Mouse (Mus musculus) kidney, postnatal 0 days (tissue): ENCODE measurements around the gene Gm8232. TPM values are rescaled to one million over a fixed set of nuclear protein-coding genes. Genes with fewer than 3 reads are reported as not detected.
"Not testable (repeated sequence)": the region's sequence is repeated elsewhere in the genome, so short reads cannot be mapped to it uniquely, and the experiment has no call there.

ENCODE experiments used
- ATAC-seq: fragments of 200-750 bp; cut with Nextera tagmentation; replicated peaks from 2 replicates; pipeline ENCODE4 v1.8.0; 2017; ENCODE audit warnings: low read depth, moderate number of reproducible peaks, moderate TSS enrichment, moderate library complexity; ENCODE audit not compliant: low FRiP score
- DNase-seq: peaks from one replicate; pipeline ENCODE4 v3.0.0-alpha.2; 2016; ENCODE audit warnings: low spot score
- H3K27ac ChIP-seq: fragments of 300-500 bp; sonication (generic); 2 replicates; pipeline ENCODE4 v1.5.1; 2014; ENCODE audit warnings: mild to moderate bottlenecking
- H3K27me3 ChIP-seq: fragments of 300-500 bp; sonication (generic); 2 replicates; pipeline ENCODE4 v1.6.1; 2014; ENCODE audit warnings: low read length, mixed read lengths; ENCODE audit not compliant: insufficient read depth
- H3K36me3 ChIP-seq: fragments of 300-500 bp; sonication (generic); 2 replicates; pipeline ENCODE4 v1.6.1; 2014; ENCODE audit warnings: low read length, mixed read lengths; ENCODE audit not compliant: insufficient read depth
- H3K4me1 ChIP-seq: fragments of 300-500 bp; sonication (generic); replicated peaks from 2 replicates; pipeline ENCODE4 v1.6.1; 2014; ENCODE audit warnings: antibody characterized with exemption, low read length, mixed read lengths; ENCODE audit not compliant: insufficient read depth
- H3K4me2 ChIP-seq: fragments of 300-500 bp; sonication (generic); 2 replicates; pipeline ENCODE4 v1.6.1; 2014; ENCODE audit warnings: mild to moderate bottlenecking, low read length, moderate library complexity, mixed read lengths
- H3K4me3 ChIP-seq: fragments of 300-500 bp; sonication (generic); replicated peaks from 2 replicates; pipeline ENCODE4 v1.5.1; 2014; ENCODE audit warnings: low read depth, low read length
- H3K9ac ChIP-seq: fragments of 300-500 bp; sonication (generic); 2 replicates; pipeline ENCODE4 v1.6.1; 2014; ENCODE audit warnings: low read depth, low read length
- H3K9me3 ChIP-seq: fragments of 300-500 bp; sonication (generic); replicated peaks from 2 replicates; pipeline ENCODE4 v1.6.1; 2016; ENCODE audit warnings: low read length, inconsistent platforms, mixed read lengths
- WGBS: fragments of 180-500 bp; shearing (Covaris S2); extraction: QIAGEN DNeasy Blood & Tissue Kit; methylation state at CpG from one replicate; pipeline ENCODE4 v1.1.7; 2014; 5-methylcytosine and 5-hydroxymethylcytosine counted together
- polyA plus RNA-seq: library from polyadenylated mRNA; unstranded; fragments of >200 nt; fragmentation: Nextera tagmentation; extraction: Ambion mirVana; gene quantifications from 2 replicates; pipeline ENCODE4 v1.2.1, GENCODE M21; 2015

The Gm8232 gene
- polyA plus RNA-seq = not detected in 2 replicates

DNA sequence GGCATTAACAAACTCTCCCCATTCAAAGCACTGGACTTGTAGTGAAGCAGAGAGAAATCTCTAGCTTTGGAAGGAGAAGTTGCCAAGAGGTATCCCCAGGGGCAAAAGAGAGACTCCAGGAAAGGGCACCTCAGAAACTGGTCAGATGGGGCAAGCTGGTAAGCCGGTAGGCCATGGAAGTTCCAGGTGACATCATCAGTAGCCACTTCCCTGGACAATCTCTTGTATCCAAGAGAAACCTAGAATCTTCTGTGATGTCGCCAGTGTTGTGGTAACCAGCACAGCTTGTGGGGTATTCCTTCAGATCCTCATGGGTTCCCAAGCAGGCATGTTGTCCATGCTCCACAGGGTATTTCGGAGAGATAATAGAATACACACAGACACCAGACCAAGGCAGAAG, at the start of gene Gm8232:
TSS of gene Gm8232 (plus strand) at position 301 of the 400 bp plus-strand sequence.
- not testable (repeated sequence) for H3K4me1 ChIP-seq, H3K4me3 ChIP-seq, H3K27me3 ChIP-seq, H3K36me3 ChIP-seq, H3K27ac ChIP-seq, ATAC-seq, H3K4me2 ChIP-seq, DNase-seq, H3K9ac ChIP-seq, H3K9me3 ChIP-seq
- WGBS = 82% methylated on average over 3 of the region's 3 CpGs

GRCm38 (mm10) chr14:44384233-44384632, 49.2 kb upstream of the Gm8232 start:
- ATAC-seq, H3K27me3 ChIP-seq, H3K4me1 ChIP-seq, H3K36me3 ChIP-seq, H3K4me3 ChIP-seq, H3K4me2 ChIP-seq, H3K9ac ChIP-seq, H3K27ac ChIP-seq, H3K9me3 ChIP-seq, DNase-seq: not testable (repeated sequence)
- 80% methylated on average over 4 of the region's 4 CpGs for WGBS

GRCm38 (mm10) chr14:44410588-44410987, 22.8 kb upstream of the Gm8232 start, which contains the start of gene Gm3371:
Gene Gm3371, minus strand, starts transcription at chr14:44410688.
- not testable (repeated sequence) for H3K9me3 ChIP-seq, H3K36me3 ChIP-seq, H3K4me3 ChIP-seq, H3K27me3 ChIP-seq, DNase-seq, H3K4me2 ChIP-seq, H3K27ac ChIP-seq, H3K9ac ChIP-seq, ATAC-seq, H3K4me1 ChIP-seq
- no CpG with 5 or more reads among the region's 2 CpGs for WGBS

Other genes starting within 250 kb of the Gm8232 start
- gene Gm8212, start 236.0 kb upstream of the Gm8232 start, polyA plus RNA-seq = not detected in 2 replicates
- gene 4930503E14Rik, start 220.4 kb upstream of the Gm8232 start, polyA plus RNA-seq = not detected in 2 replicates
- gene Gm8220, start 148.1 kb upstream of the Gm8232 start, polyA plus RNA-seq = not detected in 2 replicates
- gene Gm5930, start 95.1 kb upstream of the Gm8232 start, polyA plus RNA-seq = not detected in 2 replicates
- gene Gm8229, start 68.3 kb upstream of the Gm8232 start, polyA plus RNA-seq = not detected in 2 replicates
- gene Gm3371, start 22.9 kb upstream of the Gm8232 start, polyA plus RNA-seq = not detected in 2 replicates
- not detected in 2 replicates for gene BC061237, start 58.8 kb downstream of the Gm8232 start, polyA plus RNA-seq
- gene Gm17093, start 84.6 kb downstream of the Gm8232 start, polyA plus RNA-seq = not detected in 2 replicates
- not detected in 2 replicates for gene Gm8247, start 149.5 kb downstream of the Gm8232 start, polyA plus RNA-seq
- gene Gm5624, start 194.3 kb downstream of the Gm8232 start, polyA plus RNA-seq = not detected in 2 replicates